Mouse (Mus musculus) lung, postnatal 14 days (tissue): ENCODE data around the gene Fthl17d.
"Not testable (repeated sequence)": the region's sequence is repeated elsewhere in the genome, so short reads cannot be mapped to it uniquely, and the experiment has no call there.

ENCODE experiments used
- DNase-seq: peaks from one replicate; pipeline ENCODE4 v3.0.0; 2021

Fthl17d gene

GRCm38 (mm10) chrX:8986655-8987054 lies at the start of gene Fthl17d:
Gene Fthl17d, minus strand, starts transcription at chrX:8986755.
- not testable (repeated sequence) for DNase-seq

- DNase-seq: not testable (repeated sequence)
Measured at GRCm38 (mm10) chrX:9033193-9033592, 46.6 kb upstream of the Fthl17d start, which contains the start of gene Fthl17e. Gene Fthl17e, plus strand, starts transcription at chrX:9033493.

- no peak for DNase-seq
Measured at GRCm38 (mm10) chrX:9019481-9019880, 32.9 kb upstream of the Fthl17d start.

- no peak for DNase-seq
Measured at GRCm38 (mm10) chrX:9016079-9016478, 29.5 kb upstream of the Fthl17d start.

- not testable (repeated sequence) for DNase-seq
Measured at GRCm38 (mm10) chrX:8976459-8976858, 10.1 kb downstream of the Fthl17d start, which contains the start of gene Fthl17c. Gene Fthl17c, minus strand, starts transcription at chrX:8976559.

GRCm38 (mm10) chrX:8964618-8965017 lies 21.9 kb downstream of the Fthl17d start:
- peak; percentile 1 for DNase-seq

- not testable (repeated sequence) for DNase-seq
Measured at GRCm38 (mm10) chrX:8962875-8963274, 23.7 kb downstream of the Fthl17d start, which contains the start of gene Fthl17b. Gene Fthl17b, minus strand, starts transcription at chrX:8962975.

GRCm38 (mm10) chrX:8948130-8948805 lies 38.3 kb downstream of the Fthl17d start:
- peak; percentile 84 for DNase-seq

GRCm38 (mm10) chrX:8944041-8944440 lies 42.5 kb downstream of the Fthl17d start:
- no peak for DNase-seq
